Mouse (Mus musculus) spleen, postnatal 36 days (tissue): Measurements from ENCODE around the gene Arl5b.

ENCODE experiments used
- DNase-seq, 2 experiments: peaks; one replicate each; pipeline ENCODE4 v3.0.0; 2022; ENCODE audit warnings: low spot score in 2 of 2, mixed read lengths in 1 of 2

The Arl5b gene

DNA sequence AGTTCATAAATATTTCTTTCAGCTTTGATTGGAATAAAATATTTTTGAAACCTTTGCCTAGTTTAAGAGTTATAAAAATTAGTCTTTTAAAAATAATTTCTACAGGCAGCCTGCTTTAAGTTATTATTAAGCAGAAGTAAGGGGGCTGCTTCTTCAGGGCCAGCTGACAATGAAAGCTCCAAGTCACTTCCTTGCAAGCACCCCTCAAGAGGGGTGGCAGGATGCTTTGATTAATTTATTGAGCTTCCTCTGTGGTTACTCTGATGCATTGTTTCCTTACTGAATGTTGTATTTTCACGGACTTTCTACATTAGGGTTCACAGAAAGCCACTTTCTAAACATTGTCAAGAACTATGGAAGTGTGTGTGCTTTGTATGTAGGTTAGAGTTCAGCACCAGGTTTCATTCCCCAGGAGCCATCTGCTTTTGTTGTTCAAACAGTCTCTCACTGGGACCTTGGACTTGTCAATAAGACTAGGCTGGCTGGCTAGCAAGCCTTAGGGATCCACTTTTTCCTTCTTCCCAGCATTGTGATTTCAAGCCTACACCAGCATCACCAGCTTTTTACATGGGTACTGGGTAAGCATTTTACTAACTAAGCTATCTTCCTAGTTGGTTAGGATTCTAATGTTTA lies 62.7 kb downstream of the Arl5b start:
- DNase-seq: no peak

DNA sequence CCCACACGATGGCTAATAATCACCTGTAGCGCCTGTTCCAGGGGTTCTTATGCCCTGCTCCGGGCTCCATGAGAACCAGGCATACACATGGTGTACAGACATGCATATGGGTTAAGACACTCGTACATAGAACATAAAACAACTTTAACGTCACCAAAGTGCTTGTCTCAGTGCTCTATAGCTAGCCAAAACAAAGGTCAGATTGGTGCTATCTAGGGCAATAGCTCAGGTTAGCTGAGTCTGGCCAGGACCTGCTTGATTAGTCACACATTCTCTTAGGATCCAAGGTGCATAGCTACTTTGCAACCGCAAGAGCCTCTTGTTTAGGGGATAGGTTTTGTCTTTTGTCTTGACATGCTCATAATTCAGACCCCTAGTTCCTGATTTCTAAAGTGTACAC lies 63.5 kb downstream of the Arl5b start:
- no peak for DNase-seq

DNA sequence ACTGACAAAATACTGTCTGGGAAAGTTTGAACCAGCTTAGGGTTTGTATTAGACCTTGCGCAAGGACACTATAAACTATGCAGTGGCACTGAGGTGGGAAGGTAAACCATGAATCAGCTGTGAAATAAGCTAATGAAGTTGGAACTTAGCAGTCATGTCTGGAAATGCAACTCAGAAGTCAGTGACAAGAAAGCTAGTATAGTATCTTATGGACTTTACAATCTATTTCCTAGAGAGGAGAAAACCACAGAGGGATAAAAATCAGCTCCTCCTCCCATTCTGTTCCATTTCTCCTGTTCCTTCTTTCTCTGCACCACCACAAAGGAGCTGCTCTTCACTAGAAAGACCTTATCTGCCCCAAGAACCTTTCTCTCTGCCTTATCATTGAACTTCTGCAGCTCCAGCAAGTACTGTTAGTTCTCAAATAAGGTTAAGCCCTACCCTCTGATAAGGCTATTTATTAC lies 72.1 kb downstream of the Arl5b start:
- no peak for DNase-seq
